Mouse (Mus musculus) erythroblast, embryonic 14.5 days (primary cell): ENCODE data around the gene Hgfac. TPM values are rescaled to one million over a fixed set of nuclear protein-coding genes. Genes with fewer than 3 reads are reported as not detected.

Experiments used
- H3K27me3 ChIP-seq: 2 replicates; pipeline ENCODE4 v1.6.1; 2012; ENCODE audit warnings: inconsistent platforms; ENCODE audit not compliant: control insufficient read depth
- H3K36me3 ChIP-seq: 2 replicates; pipeline ENCODE4 v1.6.1; 2012; ENCODE audit warnings: mild to moderate bottlenecking, inconsistent platforms; ENCODE audit not compliant: control insufficient read depth
- H3K4me1 ChIP-seq: 2 replicates; pipeline ENCODE4 v1.6.1; 2012; ENCODE audit warnings: inconsistent platforms; ENCODE audit not compliant: control insufficient read depth
- H3K4me3 ChIP-seq: replicated peaks from 2 replicates; pipeline ENCODE3; 2012; ENCODE audit warnings: moderate library complexity, mild to moderate bottlenecking, inconsistent platforms
- H3K9me3 ChIP-seq: 2 replicates; pipeline ENCODE4 v1.6.1; 2012; ENCODE audit warnings: low read length, inconsistent platforms, mixed read lengths; ENCODE audit not compliant: control insufficient read depth
- GATA1 ChIP-seq: IDR thresholded peaks from 2 replicates; pipeline ENCODE4 v1.6.1; 2012; ENCODE audit warnings: low read length, inconsistent platforms, mixed read lengths
- TAL1 ChIP-seq: IDR thresholded peaks from 3 replicates; pipeline ENCODE4 v1.6.1; 2012; ENCODE audit warnings: low read length, inconsistent platforms, mixed read lengths
- polyA plus RNA-seq: library from polyadenylated mRNA; stranded (reverse); fragments of >175 nt; gene quantifications from 2 replicates; pipeline ENCODE4 v1.2.3, GENCODE M21; 2012

The Hgfac gene
- polyA plus RNA-seq, 1 experiment = 0.18 TPM

- Histone ChIP-seq H3K9me3 (no peaks in the 10 kb centered on the region), H3K36me3 (peaks cover 79% of the 10 kb centered on the region), H3K4me3 (no peak overlapping the region), H3K4me1 (peaks cover 53% of the 10 kb centered on the region), H3K27me3 (no peaks in the 10 kb centered on the region)
- TF ChIP-seq TAL1 = no peak
- no peak for TF ChIP-seq GATA1
These were observed 8.2 kb upstream of the Hgfac start for GRCm38 (mm10) chr5:35033068-35033467.

- TF ChIP-seq GATA1 (no peak), TAL1 (no peak)
- H3K9me3 ChIP-seq = no peaks in the 10 kb centered on the region
- H3K4me1 ChIP-seq = peaks cover 53% of the 10 kb centered on the region
- H3K36me3 ChIP-seq = peaks cover 73% of the 10 kb centered on the region
- H3K27me3 ChIP-seq = no peaks in the 10 kb centered on the region
- no peak overlapping the region for H3K4me3 ChIP-seq
These were observed 7.7 kb upstream of the Hgfac start for GRCm38 (mm10) chr5:35033619-35034018.

- Histone ChIP-seq H3K4me1 (peaks cover 58% of the 10 kb centered on the region), H3K36me3 (peaks cover 58% of the 10 kb centered on the region)
These were observed 6.2 kb upstream of the Hgfac start for GRCm38 (mm10) chr5:35035141-35035540.

GRCm38 (mm10) chr5:35035795-35036194 is 5.5 kb upstream of the Hgfac start:
- Histone ChIP-seq H3K36me3 (peaks cover 51% of the 10 kb centered on the region), H3K9me3 (no peaks in the 10 kb centered on the region), H3K27me3 (no peaks in the 10 kb centered on the region), H3K4me1 (peaks cover 61% of the 10 kb centered on the region), H3K4me3 (no peak overlapping the region)
- TF ChIP-seq TAL1 (peak; percentile 31; the same call in 1 of the 3 replicates), GATA1 (peak; percentile 24; the same call in 1 of the 2 replicates)

More at GRCm38 (mm10) chr5:35035141-35035540, 6.2 kb upstream of the Hgfac start:
- TF ChIP-seq TAL1 = no peak
- no peaks in the 10 kb centered on the region for H3K9me3 ChIP-seq
- no peak overlapping the region for H3K4me3 ChIP-seq
- no peaks in the 10 kb centered on the region for H3K27me3 ChIP-seq

GRCm38 (mm10) chr5:35037438-35037837 is 3.9 kb upstream of the Hgfac start:
- no peaks in the 10 kb centered on the region for H3K27me3 ChIP-seq
- TF ChIP-seq GATA1 = no peak
- TF ChIP-seq TAL1 = no peak
- H3K36me3 ChIP-seq = peaks cover 35% of the 10 kb centered on the region
- H3K4me3 ChIP-seq = no peak overlapping the region
- no peaks in the 10 kb centered on the region for H3K9me3 ChIP-seq
- peaks cover 64% of the 10 kb centered on the region for H3K4me1 ChIP-seq

- peaks cover 26% of the 10 kb centered on the region for H3K4me1 ChIP-seq
- peak overlapping the region; percentile 46 for H3K4me3 ChIP-seq
- H3K27me3 ChIP-seq = no peaks in the 10 kb centered on the region
- H3K9me3 ChIP-seq = no peaks in the 10 kb centered on the region
- TF ChIP-seq TAL1 (no peak), GATA1 (no peak)
- peaks cover 8% of the 10 kb centered on the region; the same call in 1 of the 2 replicates for H3K36me3 ChIP-seq
These were observed 1.3 kb downstream of the Hgfac start for GRCm38 (mm10) chr5:35042431-35043109.

GRCm38 (mm10) chr5:35043110-35043451 is 1.8 kb downstream of the Hgfac start:
- no peak overlapping the region for H3K4me3 ChIP-seq
- no peaks in the 10 kb centered on the region for H3K27me3 ChIP-seq
- no peaks in the 10 kb centered on the region for H3K9me3 ChIP-seq
- peaks cover 23% of the 10 kb centered on the region for H3K4me1 ChIP-seq
- peaks cover 8% of the 10 kb centered on the region; the same call in 1 of the 2 replicates for H3K36me3 ChIP-seq
- TF ChIP-seq GATA1 (no peak), TAL1 (no peak)

GRCm38 (mm10) chr5:35050541-35050940 is 9.2 kb downstream of the Hgfac start:
- no peaks in the 10 kb centered on the region for H3K9me3 ChIP-seq
- peaks cover 35% of the 10 kb centered on the region for H3K27me3 ChIP-seq

GRCm38 (mm10) chr5:35054628-35055027 is 13.3 kb downstream of the Hgfac start:
- no peaks in the 10 kb centered on the region for H3K36me3 ChIP-seq
- no peaks in the 10 kb centered on the region for H3K9me3 ChIP-seq
- H3K4me1 ChIP-seq = no peaks in the 10 kb centered on the region; the same call in 1 of the 2 replicates
- no peak overlapping the region for H3K4me3 ChIP-seq
- H3K27me3 ChIP-seq = peaks cover 71% of the 10 kb centered on the region
- no peak for TF ChIP-seq TAL1
- no peak for TF ChIP-seq GATA1

More at GRCm38 (mm10) chr5:35050541-35050940, 9.2 kb downstream of the Hgfac start:
- TF ChIP-seq TAL1 (no peak), GATA1 (no peak)
- H3K4me3 ChIP-seq = no peak overlapping the region
- peaks cover 2% of the 10 kb centered on the region; the same call in 1 of the 2 replicates for H3K36me3 ChIP-seq
- H3K4me1 ChIP-seq = no peaks in the 10 kb centered on the region

- TF ChIP-seq TAL1 = no peak
- no peak for TF ChIP-seq GATA1
- Histone ChIP-seq H3K36me3 (no peaks in the 10 kb centered on the region), H3K27me3 (peaks cover 76% of the 10 kb centered on the region), H3K4me3 (no peak overlapping the region), H3K9me3 (no peaks in the 10 kb centered on the region), H3K4me1 (no peaks in the 10 kb centered on the region; the same call in 1 of the 2 replicates)
These were observed 13.8 kb downstream of the Hgfac start for GRCm38 (mm10) chr5:35055076-35055475.
